Mouse (Mus musculus) olfactory bulb, adult 2 months (tissue): ENCODE results near the gene Fam221b. TPM values are rescaled to one million over a fixed set of nuclear protein-coding genes. Genes with fewer than 3 reads are reported as not detected.

ENCODE experiments used
- H3K27ac ChIP-seq: fragments of 200-500 bp; 2 replicates; pipeline ENCODE4 v1.5.1; 2012; ENCODE audit warnings: low read depth, low read length; ENCODE audit not compliant: insufficient read depth
- H3K4me1 ChIP-seq: fragments of 200-500 bp; 2 replicates; pipeline ENCODE4 v1.6.1; 2012; ENCODE audit warnings: low read length; ENCODE audit not compliant: control insufficient read depth, insufficient read depth
- H3K4me3 ChIP-seq: fragments of 200-500 bp; 2 replicates; pipeline ENCODE4 v1.5.1; 2012; ENCODE audit warnings: mild to moderate bottlenecking, low read depth, low read length, moderate library complexity; ENCODE audit not compliant: insufficient read depth
- CTCF ChIP-seq: fragments of 200-500 bp; IDR thresholded peaks from 2 replicates; pipeline ENCODE4 v1.5.1; 2012; ENCODE audit warnings: low read depth, mild to moderate bottlenecking, low read length, moderate library complexity; ENCODE audit not compliant: insufficient read depth
- POLR2A ChIP-seq: fragments of 200-500 bp; IDR thresholded peaks from 2 replicates; pipeline ENCODE4 v1.6.1; 2012; ENCODE audit warnings: mild to moderate bottlenecking, low read depth, low read length, moderate library complexity; ENCODE audit not compliant: insufficient read depth
- WGBS: fragments of 180-500 bp; shearing (Covaris S2); methylation state at CpG from one replicate; pipeline ENCODE4 v1.1.7; 2018; 5-methylcytosine and 5-hydroxymethylcytosine counted together
- polyA plus RNA-seq: library from polyadenylated mRNA; stranded (reverse); fragments of >200 nt; gene quantifications from 2 replicates; pipeline ENCODE4 v1.2.4, GENCODE M21; 2012; ENCODE audit warnings: low replicate concordance; ENCODE audit not compliant: missing spikeins, insufficient read depth, insufficient read length

Fam221b gene
- polyA plus RNA-seq, 1 experiment: not detected

DNA sequence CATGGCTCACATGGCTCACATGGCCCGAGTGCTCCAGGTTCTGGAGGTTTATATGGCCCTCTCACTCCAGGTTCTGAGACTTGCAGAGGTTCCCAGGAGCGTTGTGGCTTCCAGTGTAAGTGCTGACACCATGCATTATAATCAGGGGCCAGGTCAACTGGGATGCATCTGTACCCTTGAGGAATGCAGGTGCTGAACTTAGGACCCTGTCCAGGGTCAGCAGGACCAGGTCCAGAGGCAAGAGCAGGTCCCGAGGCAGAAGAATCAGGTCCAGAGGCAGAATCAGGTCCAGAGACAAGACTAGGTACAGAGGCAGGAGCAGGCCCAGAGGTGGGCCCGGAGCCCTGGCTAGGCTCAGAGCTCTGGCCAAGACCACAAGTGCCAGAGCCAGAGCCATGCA, 16.2 kb downstream of the Fam221b start:
- Histone ChIP-seq H3K4me1 (peaks cover 9% of the 10 kb centered on the region; the same call in 1 of the 2 replicates), H3K4me3 (no peak overlapping the region), H3K27ac (no peak overlapping the region)
- 83% methylated on average over 4 of the region's 4 CpGs for WGBS
- TF ChIP-seq CTCF (no peak), POLR2A (no peak)

DNA sequence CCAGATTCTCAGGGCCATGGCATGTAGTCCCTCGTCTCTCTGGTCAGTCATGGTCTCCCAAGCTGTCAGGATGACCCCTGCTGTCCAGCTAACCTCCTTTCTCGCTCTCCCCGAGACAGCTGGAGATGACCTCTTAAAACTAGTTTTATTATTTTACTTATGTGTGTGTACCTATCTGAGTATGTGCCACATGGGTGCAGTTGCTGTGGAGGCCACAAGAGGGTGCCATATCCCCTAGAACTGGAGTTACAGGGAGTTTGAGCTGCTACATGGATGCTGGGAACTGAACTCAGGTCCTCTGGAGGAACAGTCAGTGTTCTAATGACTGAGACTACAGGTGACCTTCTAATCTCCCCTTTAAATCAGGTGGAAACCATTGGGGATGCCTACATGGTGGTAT, 19.2 kb downstream of the Fam221b start:
- Histone ChIP-seq H3K27ac (no peak overlapping the region), H3K4me1 (peaks cover 9% of the 10 kb centered on the region; the same call in 1 of the 2 replicates), H3K4me3 (no peak overlapping the region)
- TF ChIP-seq CTCF: no peak
- TF ChIP-seq POLR2A: no peak
- WGBS: 96% methylated on average over 3 of the region's 3 CpGs

DNA sequence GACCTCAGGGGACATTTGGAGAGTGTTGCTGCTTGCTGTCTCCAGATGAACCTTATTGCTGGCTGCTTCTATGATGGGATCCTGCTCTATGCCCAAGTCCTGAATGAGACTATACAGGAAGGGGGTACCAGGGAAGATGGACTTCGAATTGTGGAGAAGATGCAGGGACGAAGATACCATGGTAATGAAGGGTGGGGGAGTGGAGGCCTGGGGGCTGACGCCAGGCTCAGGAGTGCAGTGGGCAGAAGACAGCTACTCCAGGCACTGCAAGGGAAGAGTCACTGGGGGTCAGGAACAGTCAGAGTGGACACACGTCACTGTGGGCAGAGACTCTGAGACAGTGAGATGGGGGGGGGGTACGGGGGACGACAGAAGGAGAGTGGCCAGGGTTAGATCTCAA, 28.5 kb downstream of the Fam221b start:
- no peak for TF ChIP-seq CTCF
- TF ChIP-seq POLR2A: no peak
- 88% methylated on average over 6 of the region's 6 CpGs for WGBS
- Histone ChIP-seq H3K4me1 (0 out of 2 replicates have a peak, but pooled peaks cover 3% of the 10 kb centered on the region), H3K27ac (no peak overlapping the region), H3K4me3 (no peak overlapping the region)

DNA sequence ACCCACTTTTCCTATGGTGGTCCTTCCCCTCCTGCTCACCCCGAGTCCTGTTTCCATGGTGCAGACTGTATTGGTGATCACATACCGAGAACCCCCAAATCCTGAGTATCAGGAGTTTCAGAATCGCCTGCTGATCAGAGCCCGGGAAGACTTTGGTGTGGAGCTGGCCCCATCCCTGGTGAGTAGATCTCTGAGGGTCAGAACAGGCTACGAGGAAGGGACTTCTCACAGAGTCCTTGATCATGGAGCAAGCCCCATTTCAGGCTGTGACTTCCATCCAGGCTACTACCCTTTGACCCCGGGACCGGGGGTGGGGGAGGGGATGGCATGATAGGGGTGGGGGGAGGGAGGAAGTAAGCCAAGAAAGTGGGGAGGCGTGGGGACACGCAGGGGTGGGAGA, 28.9 kb downstream of the Fam221b start:
- Histone ChIP-seq H3K27ac (no peak overlapping the region), H3K4me1 (0 out of 2 replicates have a peak, but pooled peaks cover 3% of the 10 kb centered on the region), H3K4me3 (no peak overlapping the region)
- 79% methylated on average over 9 of the region's 9 CpGs for WGBS
- TF ChIP-seq POLR2A (no peak), CTCF (no peak)

DNA sequence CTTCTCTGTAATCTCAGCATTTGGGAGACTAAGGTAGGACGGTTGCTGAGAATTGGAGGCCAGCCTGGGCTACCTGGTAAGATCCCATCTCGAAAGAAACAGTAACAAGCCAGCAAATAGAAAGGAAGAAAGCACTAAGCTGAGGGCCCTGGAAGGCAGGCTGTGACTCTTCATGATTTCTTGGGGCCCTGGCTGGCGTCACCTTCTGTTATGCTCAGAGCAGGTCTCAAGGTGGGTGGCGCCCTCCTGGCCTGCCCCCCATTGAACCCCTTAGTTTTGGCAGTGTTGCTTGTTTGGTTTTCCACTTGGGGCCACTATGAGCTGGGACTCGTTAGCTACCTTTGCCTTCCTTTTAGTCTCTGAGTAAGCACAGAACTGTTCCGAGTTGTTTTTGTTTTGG, 32.2 kb downstream of the Fam221b start:
- Histone ChIP-seq H3K4me3 (no peak overlapping the region), H3K4me1 (peaks cover 23% of the 10 kb centered on the region), H3K27ac (no peak overlapping the region)
- TF ChIP-seq POLR2A: no peak
- TF ChIP-seq CTCF: no peak
- 74% methylated on average over 6 of the region's 6 CpGs for WGBS

DNA sequence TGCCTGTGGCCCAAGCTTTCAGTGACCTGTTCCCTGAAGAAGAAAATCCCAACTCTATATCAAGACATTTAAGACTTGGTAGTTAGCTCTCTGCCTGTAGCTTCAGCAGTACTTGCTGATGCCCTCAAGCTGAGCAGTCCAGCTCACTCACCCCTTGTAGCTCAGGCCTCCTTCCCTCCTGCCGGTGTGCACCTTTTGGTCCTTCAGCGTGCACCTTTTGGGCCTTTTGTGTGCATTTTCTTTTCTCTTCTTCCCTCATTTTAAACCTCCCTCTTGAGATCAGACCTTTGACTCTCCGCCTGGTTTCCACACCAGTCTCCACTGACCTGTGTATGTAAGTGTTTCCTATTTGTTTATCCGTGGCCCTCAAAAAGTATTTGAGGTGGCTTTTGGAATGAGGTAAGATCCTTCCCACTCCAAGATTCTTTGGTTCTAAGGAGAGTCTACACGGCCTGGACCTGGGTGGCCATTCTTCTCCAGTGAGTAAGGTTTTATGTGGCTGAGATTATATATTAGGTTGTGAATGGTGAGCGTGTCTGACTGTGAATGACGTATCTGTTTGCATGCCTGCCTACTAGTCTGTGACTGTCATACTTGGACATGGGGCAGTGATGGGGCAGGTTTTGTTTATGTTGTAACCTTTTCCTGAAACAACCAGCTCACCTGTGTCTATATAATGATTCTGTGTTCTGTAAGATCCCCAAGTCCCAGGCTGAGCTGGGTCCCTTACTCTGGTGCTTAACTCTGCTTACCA, 34.1 kb downstream of the Fam221b start:
- Histone ChIP-seq H3K4me1 (peaks cover 25% of the 10 kb centered on the region), H3K4me3 (no peak overlapping the region), H3K27ac (no peak overlapping the region)
- 92% methylated on average over 7 of the region's 7 CpGs for WGBS
- no peak for TF ChIP-seq CTCF
- no peak for TF ChIP-seq POLR2A

DNA sequence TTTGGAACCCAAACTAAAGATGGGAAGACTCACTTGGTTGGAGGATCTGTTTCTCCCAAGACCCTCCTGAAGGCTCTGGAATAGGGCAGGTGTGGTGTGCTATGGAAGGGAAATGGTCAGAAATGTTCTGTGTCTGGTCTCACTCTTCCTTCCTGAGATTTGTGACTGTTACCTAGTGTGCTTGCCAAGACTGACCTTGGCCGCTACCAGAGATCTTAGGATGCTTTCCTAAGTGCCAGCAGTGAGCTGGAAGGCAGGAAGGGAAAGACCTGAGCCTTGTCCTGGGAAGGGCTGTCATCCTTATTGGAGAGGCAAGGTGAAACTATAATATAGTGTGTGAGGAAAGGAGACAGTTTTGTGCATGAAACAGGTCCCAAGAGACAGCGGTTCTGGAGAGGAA, 35.2 kb downstream of the Fam221b start:
- 98% methylated on average over 2 of the region's 2 CpGs for WGBS
- no peak overlapping the region for H3K27ac ChIP-seq
- TF ChIP-seq POLR2A (no peak), CTCF (no peak)
- no peak overlapping the region for H3K4me3 ChIP-seq
- H3K4me1 ChIP-seq: peaks cover 25% of the 10 kb centered on the region

DNA sequence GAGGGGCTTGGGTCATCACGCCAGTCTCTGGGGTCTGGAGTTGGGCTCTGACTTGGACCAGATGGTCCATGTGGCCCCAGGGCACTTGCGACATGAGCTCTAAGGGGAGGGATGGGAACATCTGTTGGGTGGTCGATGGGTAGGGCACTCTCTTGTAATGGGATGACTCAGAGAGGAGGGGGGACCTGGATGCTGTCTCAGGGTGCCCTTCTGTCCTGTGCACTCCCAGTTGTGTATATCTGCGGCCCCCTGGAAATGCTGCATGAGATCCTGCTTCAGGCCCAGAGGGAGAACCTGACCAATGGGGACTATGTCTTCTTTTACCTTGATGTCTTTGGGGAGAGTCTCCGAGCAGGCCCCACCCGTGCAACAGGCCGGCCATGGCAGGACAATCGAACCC, 35.6 kb downstream of the Fam221b start:
- TF ChIP-seq CTCF: no peak
- no peak for TF ChIP-seq POLR2A
- peaks cover 25% of the 10 kb centered on the region for H3K4me1 ChIP-seq
- 91% methylated on average over 8 of the region's 8 CpGs for WGBS
- H3K4me3 ChIP-seq: no peak overlapping the region
- no peak overlapping the region for H3K27ac ChIP-seq

DNA sequence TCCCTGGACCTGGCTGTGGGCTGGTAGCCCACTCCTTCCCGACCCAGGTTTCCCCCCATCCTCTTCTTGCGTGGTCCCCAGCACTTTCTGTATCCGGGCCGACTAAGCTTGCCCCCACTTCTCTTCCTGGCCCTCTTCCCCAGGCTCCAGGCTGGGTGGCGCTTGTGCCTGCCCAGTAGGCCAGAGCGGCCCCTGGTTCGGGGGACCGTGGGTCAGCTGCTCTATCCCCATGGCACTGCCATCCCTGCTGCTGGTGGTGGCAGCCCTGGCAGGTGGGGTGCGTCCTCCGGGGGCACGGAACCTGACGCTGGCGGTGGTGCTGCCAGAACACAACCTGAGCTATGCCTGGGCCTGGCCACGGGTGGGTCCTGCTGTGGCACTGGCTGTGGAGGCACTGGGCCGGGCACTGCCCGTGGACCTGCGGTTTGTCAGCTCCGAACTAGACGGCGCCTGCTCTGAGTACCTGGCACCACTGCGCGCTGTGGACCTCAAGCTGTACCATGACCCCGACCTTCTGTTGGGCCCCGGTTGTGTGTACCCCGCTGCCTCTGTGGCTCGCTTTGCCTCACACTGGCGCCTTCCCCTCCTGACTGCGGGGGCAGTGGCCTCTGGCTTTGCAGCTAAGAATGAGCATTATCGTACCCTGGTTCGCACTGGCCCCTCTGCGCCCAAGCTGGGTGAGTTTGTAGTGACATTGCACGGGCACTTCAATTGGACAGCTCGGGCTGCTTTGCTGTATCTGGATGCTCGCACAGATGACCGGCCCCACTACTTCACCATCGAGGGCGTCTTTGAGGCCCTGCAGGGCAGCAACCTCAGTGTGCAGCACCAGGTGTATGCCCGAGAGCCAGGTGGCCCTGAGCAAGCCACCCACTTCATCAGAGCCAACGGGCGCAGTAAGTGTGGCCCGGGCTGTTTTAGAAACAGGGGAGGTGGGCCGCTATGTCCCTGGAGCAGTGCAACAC, 36.7 kb downstream of the Fam221b start:
- Histone ChIP-seq H3K4me1 (peaks cover 25% of the 10 kb centered on the region), H3K27ac (no peak overlapping the region), H3K4me3 (peak overlapping the region; percentile 79)
- 59% methylated on average over 42 of the region's 42 CpGs for WGBS
- TF ChIP-seq POLR2A: 0 out of 2 replicates have a peak, but pooled peaks have one; percentile 14
- no peak for TF ChIP-seq CTCF
